Mouse (Mus musculus) liver, embryonic 13.5 days (tissue): Measurements from ENCODE around the gene Sh3bp5. TPM values are rescaled to one million over a fixed set of nuclear protein-coding genes. Genes with fewer than 3 reads are reported as not detected.

Experiments
- ATAC-seq: fragments of 200-750 bp; cut with Nextera tagmentation; 2 replicates; pipeline ENCODE4 v1.8.0; 2017; ENCODE audit warnings: low read depth, mild to moderate bottlenecking, moderate number of reproducible peaks, moderate library complexity
- DNase-seq: peaks from one replicate; pipeline ENCODE4 v3.0.0; 2022
- H3K27ac ChIP-seq: fragments of 300-500 bp; sonication (generic); 2 replicates; pipeline ENCODE4 v1.5.1; 2015; ENCODE audit warnings: moderate library complexity, mild to moderate bottlenecking, inconsistent platforms
- H3K27me3 ChIP-seq: fragments of 300-500 bp; sonication (generic); 2 replicates; pipeline ENCODE4 v1.6.1; 2015; ENCODE audit warnings: mild to moderate bottlenecking, inconsistent platforms
- H3K36me3 ChIP-seq: fragments of 300-500 bp; sonication (generic); 2 replicates; pipeline ENCODE4 v1.6.1; 2015; ENCODE audit warnings: mild to moderate bottlenecking, inconsistent platforms
- H3K4me1 ChIP-seq: fragments of 300-500 bp; sonication (generic); replicated peaks from 2 replicates; pipeline ENCODE4 v1.6.1; 2015; ENCODE audit warnings: inconsistent platforms
- H3K4me2 ChIP-seq: fragments of 300-500 bp; sonication (generic); 2 replicates; pipeline ENCODE4 v1.6.1; 2015; ENCODE audit warnings: inconsistent platforms, mild to moderate bottlenecking, moderate library complexity
- H3K4me3 ChIP-seq: fragments of 300-500 bp; sonication (generic); replicated peaks from 2 replicates; pipeline ENCODE4 v1.5.1; 2015; ENCODE audit warnings: mild to moderate bottlenecking, inconsistent platforms
- H3K9ac ChIP-seq: fragments of 300-500 bp; sonication (generic); 2 replicates; pipeline ENCODE4 v1.6.1; 2015; ENCODE audit warnings: mild to moderate bottlenecking, inconsistent platforms
- H3K9me3 ChIP-seq: fragments of 300-500 bp; sonication (generic); replicated peaks from 2 replicates; pipeline ENCODE4 v1.6.1; 2016; ENCODE audit warnings: inconsistent platforms
- WGBS: fragments of 180-500 bp; shearing (Covaris S2); methylation state at CpG from one replicate; pipeline ENCODE4 v1.1.7; 2015; ENCODE audit not compliant: insufficient replicate concordance; 5-methylcytosine and 5-hydroxymethylcytosine counted together
- polyA plus RNA-seq: library from polyadenylated mRNA; unstranded; fragments of >200 nt; fragmentation: Nextera tagmentation; extraction: Ambion mirVana; gene quantifications from 2 replicates; pipeline ENCODE4 v1.2.1, GENCODE M21; 2015

Gene Sh3bp5
- polyA plus RNA-seq, 1 experiment from 2014 or later: 13.3 TPM

DNA sequence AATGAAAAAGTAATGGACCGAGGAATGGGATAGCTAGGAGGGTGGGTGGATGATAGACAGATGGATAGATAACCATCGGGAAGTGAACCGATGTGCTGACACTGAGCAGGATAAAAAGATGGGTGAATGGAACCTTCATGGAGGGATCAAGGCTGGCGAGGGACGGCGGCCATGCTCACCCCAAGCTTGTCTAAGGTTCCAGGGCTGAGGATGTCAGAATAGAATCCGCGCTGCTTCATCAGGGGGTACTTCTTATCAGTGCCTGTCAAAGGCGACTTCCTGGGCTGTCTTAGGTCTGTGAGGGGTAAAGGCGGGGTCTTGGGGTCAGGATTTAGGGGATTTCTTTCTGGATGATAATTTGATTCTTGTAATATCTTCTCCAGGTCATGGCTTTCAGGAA lies 116.3 kb downstream of the Sh3bp5 start:
- ATAC-seq (no peak), DNase-seq (no peak)
- Histone ChIP-seq H3K9ac (no peak overlapping the region), H3K4me3 (no peak overlapping the region), H3K4me1 (peaks cover 52% of the 10 kb centered on the region), H3K36me3 (no peaks in the 10 kb centered on the region), H3K4me2 (no peak overlapping the region), H3K9me3 (no peaks in the 10 kb centered on the region), H3K27me3 (no peaks in the 10 kb centered on the region), H3K27ac (no peak overlapping the region)
- 60% methylated on average over 10 of the region's 10 CpGs for WGBS

DNA sequence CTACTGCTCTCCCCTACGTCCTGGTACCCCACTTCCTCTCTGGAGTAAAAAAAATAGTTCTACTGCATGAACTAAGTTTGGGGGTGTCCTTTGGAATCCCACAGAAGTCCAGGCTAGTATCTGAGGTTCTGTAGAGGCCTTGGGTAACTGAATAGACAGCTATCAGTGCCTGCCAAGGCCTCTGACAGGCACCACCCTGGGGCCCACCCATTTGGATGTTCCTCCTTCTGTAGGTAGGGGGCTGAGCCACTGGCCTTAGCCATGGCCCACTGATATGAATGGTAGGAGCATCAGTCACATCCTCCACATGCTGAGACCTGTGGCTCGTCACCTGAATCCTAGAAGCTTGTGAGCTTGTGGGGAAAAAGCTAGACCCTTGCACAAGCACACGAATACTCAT lies 118.1 kb downstream of the Sh3bp5 start:
- H3K36me3 ChIP-seq: no peaks in the 10 kb centered on the region
- H3K4me2 ChIP-seq: peak overlapping the region; percentile 39
- H3K9ac ChIP-seq: peak overlapping the region; percentile 45
- WGBS: 47% methylated on average over 3 of the region's 3 CpGs
- no peak overlapping the region for H3K4me3 ChIP-seq
- ATAC-seq (peak; percentile 95), DNase-seq (no peak)
- H3K27me3 ChIP-seq: no peaks in the 10 kb centered on the region
- H3K27ac ChIP-seq: peak overlapping the region; percentile 45
- H3K4me1 ChIP-seq: peaks cover 38% of the 10 kb centered on the region
- H3K9me3 ChIP-seq: no peaks in the 10 kb centered on the region

DNA sequence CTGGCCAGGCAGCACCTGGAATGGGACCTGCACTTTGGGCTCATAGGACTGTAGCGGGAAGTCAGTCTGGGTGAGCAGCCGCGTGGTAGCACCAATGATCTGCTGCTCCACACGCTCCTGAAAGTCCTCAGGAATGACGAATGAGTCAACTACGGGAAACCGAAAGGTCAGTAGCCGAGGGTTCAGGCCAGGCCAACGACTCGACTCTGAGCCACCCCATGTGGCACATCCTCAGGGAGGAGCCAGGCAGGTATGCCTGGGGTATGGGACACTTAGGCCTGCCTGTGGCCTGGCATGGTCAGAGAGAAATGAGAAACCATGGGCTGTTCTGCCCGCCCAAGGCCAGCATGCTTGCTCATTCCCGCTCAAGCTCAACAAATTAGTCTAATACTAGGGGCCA lies 119.3 kb downstream of the Sh3bp5 start:
- H3K9me3 ChIP-seq: no peaks in the 10 kb centered on the region
- peaks cover 38% of the 10 kb centered on the region for H3K4me1 ChIP-seq
- H3K27ac ChIP-seq: no peak overlapping the region
- no peak for ATAC-seq
- H3K27me3 ChIP-seq: no peaks in the 10 kb centered on the region
- 75% methylated on average over 12 of the region's 12 CpGs for WGBS
- no peak overlapping the region for H3K9ac ChIP-seq
- H3K4me2 ChIP-seq: no peak overlapping the region
- DNase-seq: no peak
- H3K4me3 ChIP-seq: no peak overlapping the region
- H3K36me3 ChIP-seq: no peaks in the 10 kb centered on the region

DNA sequence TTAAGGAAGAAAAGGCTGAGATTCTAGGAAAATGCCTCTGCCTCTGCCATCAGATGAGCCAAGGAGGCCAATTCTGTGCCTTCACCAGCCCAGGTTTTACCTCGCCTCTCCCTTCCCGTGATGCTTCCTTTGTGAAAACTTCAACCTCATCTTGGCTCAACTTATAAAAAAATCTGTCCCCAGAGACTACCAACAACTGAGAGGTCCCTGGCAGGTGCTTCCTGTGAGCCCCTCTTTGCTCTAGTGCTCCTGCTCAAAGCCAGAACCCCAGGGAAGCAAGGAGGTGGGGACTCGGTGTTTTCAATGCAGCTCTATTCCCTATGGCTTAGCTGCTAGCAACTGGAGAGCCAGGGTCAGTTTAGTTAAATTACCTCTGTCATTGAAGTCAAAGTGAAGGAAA lies 122.7 kb downstream of the Sh3bp5 start:
- no peak overlapping the region for H3K9ac ChIP-seq
- no peaks in the 10 kb centered on the region for H3K36me3 ChIP-seq
- H3K4me1 ChIP-seq: peaks cover 23% of the 10 kb centered on the region
- WGBS: 56% methylated on average over 3 of the region's 3 CpGs
- no peaks in the 10 kb centered on the region for H3K27me3 ChIP-seq
- H3K4me3 ChIP-seq: no peak overlapping the region
- H3K9me3 ChIP-seq: no peaks in the 10 kb centered on the region
- no peak overlapping the region for H3K27ac ChIP-seq
- no peak overlapping the region for H3K4me2 ChIP-seq
- ATAC-seq: no peak
- DNase-seq: no peak

Other genes with a start within 250 kb of the Sh3bp5 start
- gene Tnnc1, start 227.8 kb downstream of the Sh3bp5 start, polyA plus RNA-seq: 21.1 and 25.3 TPM in 2 replicates
- gene Nisch, start 219.1 kb downstream of the Sh3bp5 start, polyA plus RNA-seq: 77.9 and 84.9 TPM in 2 replicates
- 0.02 and 0.05 TPM in 2 replicates for gene Sema3g, start 218.2 kb downstream of the Sh3bp5 start, polyA plus RNA-seq
- gene Phf7, start 184.8 kb downstream of the Sh3bp5 start, polyA plus RNA-seq: 8.4 and 8.6 TPM in 2 replicates
- gene Bap1, start 184.6 kb downstream of the Sh3bp5 start, polyA plus RNA-seq: 39.5 and 44.2 TPM in 2 replicates
- 0.15 and 0.28 TPM in 2 replicates for gene Dnah1, start 112.2 kb downstream of the Sh3bp5 start, polyA plus RNA-seq
- gene Capn7, start 99.4 kb downstream of the Sh3bp5 start, polyA plus RNA-seq: 18.1 and 21.9 TPM in 2 replicates
- gene Eaf1, start 58.3 kb upstream of the Sh3bp5 start, polyA plus RNA-seq: 24.1 and 31.7 TPM in 2 replicates
- 36.5 and 43.0 TPM in 2 replicates for gene Mettl6, start 59.0 kb upstream of the Sh3bp5 start, polyA plus RNA-seq
- 0.08 and 0.10 TPM in 2 replicates for gene Colq, start 155.3 kb upstream of the Sh3bp5 start, polyA plus RNA-seq
- gene Gm49387, start 204.8 kb upstream of the Sh3bp5 start, polyA plus RNA-seq: 0.69 TPM in 1 of 2 replicates, not detected in the other
- gene Btd, start 204.9 kb upstream of the Sh3bp5 start, polyA plus RNA-seq: 8.9 TPM in 2 replicates
- 8.1 and 9.6 TPM in 2 replicates for gene Hacl1, start 205.2 kb upstream of the Sh3bp5 start, polyA plus RNA-seq